Mouse (Mus musculus): ENCODE data around the gene Chpf. TPM values are rescaled to one million over a fixed set of nuclear protein-coding genes. Genes with fewer than 3 reads are reported as not detected.

Gene Chpf
- 32.5 and 33.5 TPM in 2 replicates for polyA plus RNA-seq (2016; fragmentation: Nextera tagmentation; extraction: Ambion mirVana)

- H3K36me3 ChIP-seq, result peaks cover 25% of the 10 kb centered on the region
- peak within 1 kb of the TSS; percentile 73 for H3K4me3 ChIP-seq
- peak within 1 kb of the TSS; percentile 81 for H3K27ac ChIP-seq
- peak within 1 kb of the TSS; percentile 87 for H3K4me2 ChIP-seq (replicated peaks)
- peaks cover 23% of the 10 kb centered on the region for H3K4me1 ChIP-seq
- under 1% methylated on average over 76 of the region's 76 CpGs for WGBS
- peaks cover 41% of the 10 kb centered on the region for H3K27me3 ChIP-seq
- ATAC-seq (ENCODE audit: insufficient number of reproducible peaks, insufficient read depth, low FRiP score, low TSS enrichment), result peak; percentile 89
- H3K9me3 ChIP-seq, result no peaks in the 10 kb centered on the region
- H3K9ac ChIP-seq, result peak within 1 kb of the TSS; percentile 74
Measured at GRCm38 (mm10) chr1:75478916-75479634, at the start of gene Chpf, which contains the start of gene Tmem198. Chpf (minus strand) TSS chr1:75479307. Tmem198 (plus strand) TSS chr1:75479532.

DNA sequence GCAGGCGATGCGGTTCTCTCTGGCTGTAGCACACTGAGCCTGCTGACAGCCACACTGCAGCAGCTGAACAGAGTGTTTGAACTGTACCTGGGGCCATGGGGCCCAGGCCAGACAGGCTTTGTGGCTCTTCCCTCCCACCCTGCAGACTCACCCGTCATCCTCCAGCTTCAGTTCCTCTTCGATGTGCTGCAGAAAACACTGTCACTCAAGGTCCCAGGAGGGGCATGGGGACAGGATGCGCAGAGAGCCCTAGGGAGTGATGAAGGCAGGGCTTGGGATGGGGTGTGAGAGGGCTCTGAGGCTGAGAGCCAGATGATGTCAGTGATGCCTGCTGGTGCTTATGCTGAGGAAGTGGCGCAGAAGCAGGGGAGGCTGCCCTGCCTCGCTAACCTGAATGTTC lies 45.6 kb upstream of the Chpf start:
- no peaks in the 10 kb centered on the region for H3K27me3 ChIP-seq
- 85% methylated on average over 7 of the region's 7 CpGs for WGBS
- H3K9me3 ChIP-seq, result no peaks in the 10 kb centered on the region
- H3K4me2 ChIP-seq (replicated peaks), result no peak overlapping the region
- no peak overlapping the region for H3K27ac ChIP-seq
- peaks cover 38% of the 10 kb centered on the region for H3K36me3 ChIP-seq
- no peak for ATAC-seq (ENCODE audit: insufficient number of reproducible peaks, insufficient read depth, low FRiP score, low TSS enrichment)
- H3K9ac ChIP-seq, result no peak overlapping the region
- no peak overlapping the region for H3K4me3 ChIP-seq
- H3K4me1 ChIP-seq, result no peaks in the 10 kb centered on the region; the same call in 1 of the 2 replicates

DNA sequence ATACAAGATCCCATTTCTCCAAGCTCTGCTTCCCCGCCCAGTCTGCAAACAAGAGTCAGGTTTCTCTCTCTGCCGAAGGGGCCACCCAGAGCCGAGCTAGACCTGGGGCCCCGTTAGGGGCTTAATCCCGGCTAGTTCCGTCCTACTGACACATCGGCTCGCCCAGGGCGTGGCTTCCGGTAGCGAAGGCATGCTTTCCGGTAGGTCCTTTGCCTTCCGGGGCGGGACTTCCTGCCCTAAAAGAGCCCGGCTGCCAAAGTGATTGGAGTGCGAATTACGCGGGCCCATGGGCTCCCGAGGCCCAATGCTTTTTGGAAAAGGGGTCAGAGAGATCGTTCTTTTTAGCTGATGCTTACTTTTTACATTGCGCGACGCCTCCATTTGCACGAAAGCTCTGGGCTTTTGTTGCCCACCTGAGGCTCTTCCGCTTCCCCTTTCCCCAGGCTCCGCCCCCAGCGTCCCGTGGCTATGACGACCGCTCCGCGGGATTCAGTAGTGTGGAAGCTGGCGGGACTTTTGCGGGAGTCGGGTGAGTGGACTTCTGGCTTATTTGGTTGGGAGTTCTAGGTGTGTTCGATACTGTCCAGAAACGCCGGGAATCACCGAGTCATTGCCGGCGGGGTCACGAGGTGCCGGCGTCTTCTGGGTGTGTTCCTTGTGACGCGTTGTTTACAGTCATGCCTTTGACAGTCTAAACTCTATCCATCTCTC lies 42.4 kb upstream of the Chpf start, which contains the start of gene Stk11ip:
TSS of gene Stk11ip (plus strand) at position 209 of the 711 bp plus-strand sequence.
- H3K27me3 ChIP-seq, result no peaks in the 10 kb centered on the region
- peak; percentile 94 for ATAC-seq (ENCODE audit: insufficient number of reproducible peaks, insufficient read depth, low FRiP score, low TSS enrichment)
- WGBS, result under 1% methylated on average over 46 of the region's 46 CpGs
- H3K9me3 ChIP-seq, result no peaks in the 10 kb centered on the region
- H3K4me2 ChIP-seq (replicated peaks), result peak within 1 kb of the TSS; percentile 66
- H3K4me1 ChIP-seq, result peaks cover 5% of the 10 kb centered on the region; the same call in 1 of the 2 replicates
- H3K27ac ChIP-seq, result peak within 1 kb of the TSS; percentile 95
- H3K4me3 ChIP-seq, result peak within 1 kb of the TSS; percentile 66
- H3K9ac ChIP-seq, result peak within 1 kb of the TSS; percentile 44
- 0 out of 2 replicates have a peak, but pooled peaks cover 11% of the 10 kb centered on the region for H3K36me3 ChIP-seq

DNA sequence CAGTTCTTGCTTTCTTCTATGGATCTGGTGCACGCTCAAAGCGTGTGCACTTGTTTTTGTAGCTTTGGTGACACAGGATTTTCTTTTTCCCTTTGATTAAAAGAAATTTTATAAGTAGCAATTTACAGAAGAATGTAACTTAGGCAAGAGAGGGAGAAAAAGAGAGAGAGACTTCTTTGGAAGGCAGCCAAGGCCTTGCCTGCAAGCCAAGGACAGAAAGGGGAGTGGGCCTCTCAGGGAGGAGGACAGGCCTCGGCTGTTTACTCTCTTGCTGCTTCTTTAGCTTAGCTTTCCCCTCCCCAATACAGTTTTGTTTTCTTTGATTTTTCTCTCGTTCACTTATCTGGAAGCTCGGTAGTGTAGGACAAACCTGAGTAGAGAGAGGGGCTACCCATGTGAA lies 40.5 kb upstream of the Chpf start:
- Histone ChIP-seq H3K9me3 (no peaks in the 10 kb centered on the region), H3K4me3 (no peak overlapping the region), H3K27ac (peak overlapping the region; percentile 67), H3K4me2 (replicated peaks) (no peak overlapping the region), H3K27me3 (no peaks in the 10 kb centered on the region), H3K4me1 (peaks cover 5% of the 10 kb centered on the region; the same call in 1 of the 2 replicates), H3K9ac (no peak overlapping the region), H3K36me3 (no peaks in the 10 kb centered on the region)
- 70% methylated on average over 5 of the region's 5 CpGs for WGBS
- no peak for ATAC-seq (ENCODE audit: insufficient number of reproducible peaks, insufficient read depth, low FRiP score, low TSS enrichment)

DNA sequence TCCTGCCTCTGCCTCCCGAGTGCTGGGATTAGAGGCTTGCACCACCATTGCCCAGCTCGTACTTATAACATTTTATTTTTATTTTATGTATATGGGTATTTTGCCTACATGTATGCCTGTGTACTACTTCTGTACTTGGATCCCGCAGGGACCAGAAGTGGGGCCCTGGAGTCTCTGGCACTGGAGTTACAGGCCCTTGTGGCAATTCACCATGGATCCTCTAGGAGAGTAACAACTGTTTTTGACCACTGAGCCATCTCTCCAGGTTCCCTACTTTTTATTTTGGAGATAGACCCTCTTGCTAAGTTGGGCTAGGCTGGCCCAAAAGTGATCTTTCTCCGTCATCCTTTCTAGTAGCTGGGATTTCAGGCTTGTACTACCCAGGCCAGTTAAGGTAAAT lies 39.3 kb upstream of the Chpf start:
- no peak for ATAC-seq (ENCODE audit: insufficient number of reproducible peaks, insufficient read depth, low FRiP score, low TSS enrichment)
- H3K4me2 ChIP-seq (replicated peaks), result no peak overlapping the region
- WGBS, result 94% methylated on average over 4 of the region's 4 CpGs
- H3K36me3 ChIP-seq, result no peaks in the 10 kb centered on the region
- H3K27me3 ChIP-seq, result no peaks in the 10 kb centered on the region
- H3K27ac ChIP-seq, result peak overlapping the region; percentile 67
- no peak overlapping the region for H3K4me3 ChIP-seq
- H3K9me3 ChIP-seq, result no peaks in the 10 kb centered on the region
- no peak overlapping the region for H3K9ac ChIP-seq
- H3K4me1 ChIP-seq, result peaks cover 5% of the 10 kb centered on the region; the same call in 1 of the 2 replicates

GRCm38 (mm10) chr1:75517984-75518383 lies 38.9 kb upstream of the Chpf start:
- Histone ChIP-seq H3K4me1 (peaks cover 5% of the 10 kb centered on the region; the same call in 1 of the 2 replicates), H3K36me3 (no peaks in the 10 kb centered on the region), H3K4me3 (no peak overlapping the region), H3K27me3 (no peaks in the 10 kb centered on the region), H3K27ac (peak overlapping the region; percentile 67), H3K9me3 (no peaks in the 10 kb centered on the region), H3K9ac (no peak overlapping the region), H3K4me2 (replicated peaks) (no peak overlapping the region)
- no peak for ATAC-seq (ENCODE audit: insufficient number of reproducible peaks, insufficient read depth, low FRiP score, low TSS enrichment)
- 47% methylated on average over 4 of the region's 4 CpGs for WGBS

DNA sequence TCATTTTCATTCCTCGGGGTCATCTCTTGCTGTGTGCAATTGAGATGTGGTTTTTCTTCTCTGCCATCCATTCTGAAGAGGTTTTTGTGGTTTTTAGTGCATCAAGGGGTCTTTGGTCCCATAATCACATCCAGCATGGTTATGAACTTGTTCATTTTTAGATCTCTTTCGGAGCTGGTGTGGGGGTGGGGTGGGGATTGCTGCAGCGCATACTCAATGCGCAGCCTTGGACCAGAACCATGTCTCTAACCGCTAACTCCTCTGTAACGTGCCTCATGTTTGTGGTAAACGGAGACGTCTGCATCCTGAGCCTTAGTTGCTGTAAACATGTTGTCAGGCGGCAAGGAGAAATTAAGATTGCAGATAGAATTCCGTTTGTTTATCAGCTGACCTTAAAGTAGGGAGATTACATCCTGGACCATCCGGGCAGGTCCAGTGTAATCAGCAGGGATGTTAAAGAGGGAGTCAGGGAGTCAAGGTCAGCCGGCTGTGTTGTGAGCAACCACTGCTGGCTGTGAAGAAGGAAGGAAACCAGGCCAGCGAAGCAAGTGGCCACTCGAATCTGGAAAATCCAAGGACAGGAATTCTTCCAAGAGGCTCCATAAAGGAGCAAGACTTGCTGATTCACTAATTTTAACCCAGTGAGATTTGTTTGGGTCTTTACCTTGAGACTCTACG lies 37.7 kb upstream of the Chpf start:
- H3K27ac ChIP-seq, result no peak overlapping the region
- no peak overlapping the region for H3K9ac ChIP-seq
- no peaks in the 10 kb centered on the region for H3K27me3 ChIP-seq
- no peak overlapping the region for H3K4me2 ChIP-seq (replicated peaks)
- H3K4me1 ChIP-seq, result peaks cover 5% of the 10 kb centered on the region; the same call in 1 of the 2 replicates
- ATAC-seq (ENCODE audit: insufficient number of reproducible peaks, insufficient read depth, low FRiP score, low TSS enrichment), result no peak
- 67% methylated on average over 15 of the region's 15 CpGs for WGBS
- no peaks in the 10 kb centered on the region for H3K36me3 ChIP-seq
- no peaks in the 10 kb centered on the region for H3K9me3 ChIP-seq
- no peak overlapping the region for H3K4me3 ChIP-seq

DNA sequence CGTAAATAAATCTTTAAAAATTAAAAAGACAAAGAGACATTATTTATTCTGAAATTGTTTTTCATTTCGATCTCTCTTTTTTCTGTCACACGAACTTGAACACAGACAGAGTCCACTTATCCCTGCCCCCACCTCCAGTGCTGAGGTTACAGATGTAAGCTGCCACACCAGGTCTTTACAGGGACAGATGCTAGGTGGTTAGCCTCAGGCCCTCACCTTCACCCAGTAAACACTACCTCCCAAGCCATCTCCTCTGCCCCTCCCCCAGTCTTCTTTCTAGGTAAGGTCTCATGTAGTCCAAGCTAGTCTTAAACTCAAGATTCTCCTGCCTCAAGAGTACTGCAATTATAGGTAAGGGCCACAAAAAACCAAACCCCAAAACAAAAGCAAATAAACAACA lies 33.4 kb upstream of the Chpf start:
- ATAC-seq (ENCODE audit: insufficient number of reproducible peaks, insufficient read depth, low FRiP score, low TSS enrichment), result no peak
- Histone ChIP-seq H3K9ac (no peak overlapping the region), H3K27me3 (no peaks in the 10 kb centered on the region), H3K4me2 (replicated peaks) (no peak overlapping the region), H3K27ac (no peak overlapping the region), H3K36me3 (no peaks in the 10 kb centered on the region), H3K4me3 (no peak overlapping the region), H3K9me3 (no peaks in the 10 kb centered on the region), H3K4me1 (peaks cover 6% of the 10 kb centered on the region; the same call in 1 of the 2 replicates)
- WGBS, result 84% methylated on average over 3 of the region's 3 CpGs

DNA sequence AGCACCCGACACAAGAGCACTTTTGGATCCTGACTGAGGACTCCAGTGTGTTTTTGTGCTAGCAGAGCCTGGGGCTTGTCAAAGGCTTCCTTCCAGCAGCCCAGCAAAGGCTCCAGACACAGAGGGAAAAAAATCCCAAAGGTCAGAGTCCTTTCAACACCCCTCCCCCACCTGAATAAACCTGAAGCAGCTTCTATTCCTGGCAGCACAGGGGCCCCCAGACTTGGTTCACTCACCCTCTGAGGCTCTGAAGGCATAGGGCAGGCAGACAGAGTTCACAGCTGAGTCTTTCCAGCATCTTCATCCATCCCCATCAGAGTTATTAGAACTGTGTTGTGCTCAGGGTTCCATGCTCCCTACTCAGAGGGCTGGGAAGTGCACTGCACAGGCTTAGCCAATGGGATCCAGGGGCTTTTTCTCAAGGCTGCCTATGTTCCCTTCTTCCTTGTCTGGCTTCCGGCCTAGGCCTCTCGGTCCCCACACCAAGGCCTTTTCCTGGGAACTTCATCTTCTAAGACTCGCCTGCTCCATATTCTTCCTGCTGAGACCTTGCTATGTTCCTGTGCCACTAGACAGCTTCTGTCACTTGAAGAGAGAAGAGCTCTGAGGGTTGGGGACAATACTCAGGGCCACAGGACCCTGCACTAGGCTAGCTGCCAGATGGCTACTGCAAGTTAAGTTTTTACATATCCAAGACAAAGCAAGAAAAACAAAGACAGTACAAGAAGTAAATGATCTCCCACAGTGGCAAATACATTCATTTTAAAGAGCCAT lies 32.5 kb upstream of the Chpf start:
- Histone ChIP-seq H3K4me1 (peaks cover 16% of the 10 kb centered on the region), H3K4me3 (no peak overlapping the region), H3K4me2 (replicated peaks) (no peak overlapping the region), H3K9me3 (no peaks in the 10 kb centered on the region), H3K27ac (peak overlapping the region; percentile 26; the same call in 1 of the 2 replicates), H3K27me3 (no peaks in the 10 kb centered on the region), H3K9ac (no peak overlapping the region), H3K36me3 (no peaks in the 10 kb centered on the region)
- 43% methylated on average over 4 of the region's 4 CpGs for WGBS
- ATAC-seq (ENCODE audit: insufficient number of reproducible peaks, insufficient read depth, low FRiP score, low TSS enrichment), result no peak

- Histone ChIP-seq H3K4me3 (no peak overlapping the region), H3K9ac (no peak overlapping the region), H3K4me1 (peaks cover 18% of the 10 kb centered on the region), H3K27me3 (no peaks in the 10 kb centered on the region), H3K36me3 (no peaks in the 10 kb centered on the region), H3K9me3 (no peaks in the 10 kb centered on the region), H3K4me2 (replicated peaks) (no peak overlapping the region), H3K27ac (no peak overlapping the region)
- WGBS, result 74% methylated on average over 5 of the region's 5 CpGs
- ATAC-seq (ENCODE audit: insufficient number of reproducible peaks, insufficient read depth, low FRiP score, low TSS enrichment), result no peak
Measured at GRCm38 (mm10) chr1:75510154-75510553, 31.0 kb upstream of the Chpf start.

DNA sequence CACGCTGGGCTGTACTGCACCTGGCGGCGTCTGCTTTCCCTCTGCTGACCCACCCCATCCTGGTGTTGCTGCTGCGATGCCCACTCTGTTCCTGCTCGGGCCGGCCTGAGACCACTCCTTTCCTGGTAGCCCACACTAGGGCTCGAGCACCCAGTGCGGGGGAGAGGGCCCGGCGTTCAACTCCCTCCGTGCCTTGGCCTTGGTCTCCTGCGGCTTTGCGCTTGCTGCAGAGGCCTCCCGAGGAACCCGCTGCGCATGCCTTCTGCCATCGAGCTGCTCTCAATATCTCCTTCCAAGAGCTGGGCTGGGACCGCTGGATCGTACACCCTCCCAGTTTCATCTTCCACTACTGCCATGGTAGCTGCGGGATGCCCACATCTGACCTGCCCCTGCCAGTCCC lies 30.5 kb upstream of the Chpf start:
- 52% methylated on average over 20 of the region's 20 CpGs for WGBS
- Histone ChIP-seq H3K27me3 (no peaks in the 10 kb centered on the region), H3K27ac (no peak overlapping the region), H3K9ac (no peak overlapping the region), H3K4me2 (replicated peaks) (no peak overlapping the region), H3K9me3 (no peaks in the 10 kb centered on the region), H3K36me3 (no peaks in the 10 kb centered on the region), H3K4me3 (no peak overlapping the region), H3K4me1 (peaks cover 24% of the 10 kb centered on the region)
- no peak for ATAC-seq (ENCODE audit: insufficient number of reproducible peaks, insufficient read depth, low FRiP score, low TSS enrichment)

All from embryonic facial prominence, embryonic 12.5 days (tissue).